Mouse (Mus musculus) lung, postnatal 10 days (tissue): ENCODE data around the gene Wdsub1.

Source experiments
- DNase-seq: peaks from one replicate; pipeline ENCODE4 v3.0.0; 2021

Wdsub1 gene

DNA sequence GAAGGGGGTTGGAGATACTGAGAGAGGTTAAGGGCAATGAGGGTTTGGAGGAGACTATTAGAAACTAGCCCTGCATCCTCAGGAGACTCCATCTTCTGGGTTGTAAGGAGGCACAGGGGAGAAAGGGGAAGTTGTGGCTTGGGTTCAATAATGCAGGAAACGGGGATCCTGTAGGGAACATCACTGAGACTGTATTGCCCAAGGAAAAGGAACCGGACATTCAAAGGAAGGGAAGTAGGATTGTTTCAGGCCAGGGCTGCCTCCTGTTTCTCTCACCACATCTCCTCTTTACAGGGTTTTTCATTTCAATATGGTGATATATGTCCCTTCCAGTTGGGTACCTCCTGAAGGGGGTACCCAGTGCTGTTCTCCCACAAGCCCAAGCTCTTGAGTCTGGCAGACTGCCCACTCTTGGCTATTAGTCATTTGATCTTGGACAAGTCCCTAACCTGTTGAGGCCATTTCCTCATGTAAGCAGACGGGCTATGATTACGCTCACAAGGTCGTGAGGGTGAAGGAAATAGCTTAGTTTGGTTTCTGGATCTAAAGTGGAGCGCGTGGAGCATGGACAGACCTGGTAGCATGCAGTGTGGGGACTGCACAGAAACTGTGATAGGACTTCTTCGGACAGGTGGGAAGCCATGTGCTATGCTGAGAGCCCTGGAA, 79.5 kb downstream of the Wdsub1 start:
- no peak for DNase-seq
